8 mouse cellular contexts compared by ENCODE assay signal in the genomic region with DNA sequence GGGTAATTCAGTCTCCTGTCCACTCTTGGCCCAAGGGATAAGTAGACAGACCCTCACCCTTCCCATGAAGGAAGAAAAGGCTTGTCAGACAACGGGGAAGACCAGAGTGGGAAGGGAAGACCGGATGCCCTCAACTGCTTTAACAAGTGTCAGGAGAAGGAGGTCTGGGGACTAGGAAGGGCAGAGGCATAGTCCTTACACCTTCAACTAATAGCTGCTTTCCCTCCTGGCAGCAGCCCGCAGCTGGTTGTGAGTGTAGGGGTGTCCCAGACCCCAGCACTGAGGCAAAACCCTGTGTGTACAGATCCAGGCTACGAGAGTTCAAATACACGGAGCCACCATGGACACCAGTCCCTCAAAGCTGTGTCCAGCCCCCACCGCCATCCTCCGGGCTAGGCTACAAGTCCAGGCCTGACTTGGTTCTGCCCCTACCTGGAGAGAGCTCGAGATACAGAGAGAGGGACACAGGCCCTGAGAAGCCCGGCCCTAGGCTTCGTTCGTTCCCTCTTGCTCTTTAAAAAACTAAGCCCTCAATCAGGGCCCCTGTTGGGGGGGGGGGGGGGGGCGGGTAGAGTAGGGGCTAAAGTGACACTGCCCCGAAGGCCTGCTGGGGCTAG. TPM values are rescaled to one million over a fixed set of nuclear protein-coding genes. Genes with fewer than 3 reads are reported as not detected.
DNase-seq lines count a peak whose midpoint lies in the region; ATAC-seq and TF ChIP-seq lines count a peak whose summit lies in the region.

No protein-coding gene starts in this region.

- peak overlapping the region; percentile 92 for H3K4me2 ChIP-seq in forebrain, embryonic 13.5 days
- H3K4me2 ChIP-seq in limb, embryonic 11.5 days (ENCODE audit: low read depth, severe bottlenecking), result peak overlapping the region; percentile 87

- no peak for TF ChIP-seq POLR2A in spleen, adult 2 months (IDR thresholded peaks at IDR 0.05; ENCODE audit: low read depth, low read length)
- no peak for TF ChIP-seq POLR2A in small intestine, adult 2 months (IDR thresholded peaks at IDR 0.05; ENCODE audit: low read depth, low read length)

- H3K27me3 ChIP-seq in spleen, adult 2 months (ENCODE audit: control insufficient read depth, insufficient read depth, low read length), result peaks cover 17% of the 10 kb centered on the region
- peaks cover 24% of the 10 kb centered on the region for H3K27me3 ChIP-seq in forebrain, embryonic 13.5 days
- H3K27me3 ChIP-seq in limb, embryonic 11.5 days (ENCODE audit: control insufficient read depth, insufficient read depth, low read length), result no peaks in the 10 kb centered on the region
- H3K27me3 ChIP-seq in small intestine, adult 2 months (ENCODE audit: control insufficient read depth, insufficient read depth, low read length), result peaks cover 6% of the 10 kb centered on the region

- DNase-seq in spleen, adult 2 months (ENCODE audit: low read depth in 1 of 2, low spot score in 2 of 2), result no peak
- no peak for DNase-seq in spleen, adult 18-20 months
- no peak for DNase-seq in limb, embryonic 11.5 days (ENCODE audit: low spot score)
- DNase-seq in spleen, adult 12 weeks (ENCODE audit: low spot score), result no peak
- no peak for DNase-seq in thymus, adult 18-20 months
- DNase-seq in adrenal gland, postnatal 25 days, result no peak

- TF ChIP-seq CTCF in spleen, adult 2 months (IDR thresholded peaks at IDR 0.05; ENCODE audit: extremely low read depth, insufficient read depth, insufficient read length, insufficient replicate concordance), result no peak
- TF ChIP-seq CTCF in small intestine, adult 2 months (IDR thresholded peaks at IDR 0.05; ENCODE audit: extremely low read depth, insufficient read length, insufficient replicate concordance, low read depth, low read length), result no peak

- H3K9ac ChIP-seq in forebrain, embryonic 13.5 days, result peak overlapping the region; percentile 79
- H3K9ac ChIP-seq in limb, embryonic 11.5 days (ENCODE audit: low read length), result peak overlapping the region; percentile 93

- WGBS in spleen, adult 2 months, result 61% methylated on average over 13 of the region's 13 CpGs
- 13% methylated on average over 11 of the region's 13 CpGs for WGBS in forebrain, embryonic 13.5 days
- 10% methylated on average over 12 of the region's 13 CpGs for WGBS in limb, embryonic 11.5 days
- WGBS in small intestine, adult 2 months, result 10% methylated on average over 13 of the region's 13 CpGs

- no peaks in the 10 kb centered on the region for H3K9me3 ChIP-seq in forebrain, embryonic 13.5 days (replicated peaks)
- H3K9me3 ChIP-seq in limb, embryonic 11.5 days (ENCODE audit: control insufficient read depth, low read length), result no peaks in the 10 kb centered on the region

- H3K4me1 ChIP-seq in spleen, adult 2 months (ENCODE audit: control insufficient read depth, insufficient read depth, insufficient read length), result no peaks in the 10 kb centered on the region
- H3K4me1 ChIP-seq in forebrain, embryonic 13.5 days, result peaks cover 48% of the 10 kb centered on the region
- peaks cover 59% of the 10 kb centered on the region for H3K4me1 ChIP-seq in limb, embryonic 11.5 days (ENCODE audit: control insufficient read depth, insufficient read depth, low read length)
- H3K4me1 ChIP-seq in small intestine, adult 2 months (ENCODE audit: control insufficient read depth, insufficient read depth, insufficient read length, low read length), result peaks cover 22% of the 10 kb centered on the region

- no peaks in the 10 kb centered on the region for H3K36me3 ChIP-seq in spleen, adult 2 months (ENCODE audit: control insufficient read depth, insufficient read depth, low read length)
- H3K36me3 ChIP-seq in forebrain, embryonic 13.5 days (ENCODE audit: poor library complexity, severe bottlenecking), result no peaks in the 10 kb centered on the region
- H3K36me3 ChIP-seq in limb, embryonic 11.5 days (ENCODE audit: control insufficient read depth, insufficient read depth, low read length), result no peaks in the 10 kb centered on the region
- no peaks in the 10 kb centered on the region for H3K36me3 ChIP-seq in small intestine, adult 2 months (ENCODE audit: control insufficient read depth, insufficient read depth, low read length)

- no peak overlapping the region for H3K27ac ChIP-seq in spleen, adult 2 months (ENCODE audit: insufficient read depth, low read length)
- no peak overlapping the region for H3K27ac ChIP-seq in forebrain, embryonic 13.5 days
- H3K27ac ChIP-seq in limb, embryonic 11.5 days (replicated peaks; ENCODE audit: low read depth, low read length), result peak overlapping the region; percentile 96; the same call in 1 of the 2 replicates
- peak overlapping the region; percentile 77 for H3K27ac ChIP-seq in small intestine, adult 2 months (ENCODE audit: insufficient read depth, low read depth, low read length)

- peak overlapping the region; percentile 2; the same call in 1 of the 2 replicates for H3K4me3 ChIP-seq in spleen, adult 2 months (ENCODE audit: extremely low read depth, insufficient read depth, insufficient read length)
- H3K4me3 ChIP-seq in forebrain, embryonic 13.5 days, result peak overlapping the region; percentile 66
- peak overlapping the region; percentile 91 for H3K4me3 ChIP-seq in limb, embryonic 11.5 days (ENCODE audit: low read depth, low read length)
- peak overlapping the region; percentile 83 for H3K4me3 ChIP-seq in small intestine, adult 2 months (ENCODE audit: low read depth, low read length)

- no peak for ATAC-seq in forebrain, embryonic 13.5 days
- no peak for ATAC-seq in limb, embryonic 11.5 days (ENCODE audit: insufficient number of reproducible peaks, low FRiP score, low TSS enrichment, low read depth)

RNA-seq across cellular contexts. Expression of a gene that starts 1.2 kb away (rescaled TPM):
- polyA plus RNA-seq in spleen, adult 2 months (2012; rRNA removed), result 4.3 and 5.0 TPM in 2 replicates
- polyA plus RNA-seq in forebrain, embryonic 13.5 days (2015; fragmentation: Nextera tagmentation; extraction: Ambion mirVana), result 2.4 and 2.8 TPM in 2 replicates
- 10.0 and 10.6 TPM in 2 replicates for polyA plus RNA-seq in limb, embryonic 11.5 days (2014; fragmentation: Nextera tagmentation; extraction: Ambion mirVana)
- 25.2 and 36.7 TPM in 2 replicates for polyA plus RNA-seq in small intestine, adult 2 months (2012; rRNA removed)
- 10.4 and 13.6 TPM in 2 replicates for total RNA-seq in adrenal gland, postnatal 25 days (2021)

RNA-seq across cellular contexts. Expression of a gene that starts 15.7 kb away (rescaled TPM):
- polyA plus RNA-seq in spleen, adult 2 months (2012; rRNA removed), result 0.15 and 0.25 TPM in 2 replicates
- polyA plus RNA-seq in forebrain, embryonic 13.5 days (2015; fragmentation: Nextera tagmentation; extraction: Ambion mirVana), result 1.4 and 1.7 TPM in 2 replicates
- polyA plus RNA-seq in limb, embryonic 11.5 days (2014; fragmentation: Nextera tagmentation; extraction: Ambion mirVana), result 3.4 and 4.4 TPM in 2 replicates
- polyA plus RNA-seq in small intestine, adult 2 months (2012; rRNA removed), result 0.34 TPM in 1 of 2 replicates, not detected in the other
- not detected in 2 replicates for total RNA-seq in adrenal gland, postnatal 25 days (2021)

RNA-seq across cellular contexts. Expression of a gene that starts 21.1 kb away (rescaled TPM):
- 4,168 and 4,314 TPM in 2 replicates for polyA plus RNA-seq in spleen, adult 2 months (2012; rRNA removed)
- polyA plus RNA-seq in forebrain, embryonic 13.5 days (2015; fragmentation: Nextera tagmentation; extraction: Ambion mirVana), result 444 and 501 TPM in 2 replicates
- polyA plus RNA-seq in limb, embryonic 11.5 days (2014; fragmentation: Nextera tagmentation; extraction: Ambion mirVana), result 616 TPM in 2 replicates
- polyA plus RNA-seq in small intestine, adult 2 months (2012; rRNA removed), result 1,432 and 2,365 TPM in 2 replicates
- 789 and 848 TPM in 2 replicates for total RNA-seq in adrenal gland, postnatal 25 days (2021)

RNA-seq across cellular contexts. Expression of a gene that starts 36.1 kb away (rescaled TPM):
- polyA plus RNA-seq in spleen, adult 2 months (2012; rRNA removed), result 17.2 and 19.3 TPM in 2 replicates
- 22.6 and 24.6 TPM in 2 replicates for polyA plus RNA-seq in forebrain, embryonic 13.5 days (2015; fragmentation: Nextera tagmentation; extraction: Ambion mirVana)
- polyA plus RNA-seq in limb, embryonic 11.5 days (2014; fragmentation: Nextera tagmentation; extraction: Ambion mirVana), result 27.3 and 29.4 TPM in 2 replicates
- polyA plus RNA-seq in small intestine, adult 2 months (2012; rRNA removed), result 13.3 and 16.6 TPM in 2 replicates
- total RNA-seq in adrenal gland, postnatal 25 days (2021), result 34.6 and 35.0 TPM in 2 replicates

Comparison
In these comparisons a context has a peak if more than half of its experiments do, and no peak if none do; other contexts are left out.
1. H3K27ac ChIP-seq: peak in limb, embryonic 11.5 days (single experiment) and small intestine, adult 2 months (single experiment); none in spleen, adult 2 months (single experiment) and forebrain, embryonic 13.5 days (single experiment).
2. H3K4me3 ChIP-seq: peak in every context shown above with its lines; median percentile 91 in limb, embryonic 11.5 days; 83 in small intestine, adult 2 months; 66 in forebrain, embryonic 13.5 days; 2 in spleen, adult 2 months.